Mouse (Mus musculus) liver, adult 2 months (tissue): ENCODE measurements around the gene Arl2.

ENCODE experiments used
- CTCF ChIP-seq: fragments of 200-500 bp; IDR thresholded peaks from 2 replicates; pipeline ENCODE4 v1.5.1; 2011; ENCODE audit warnings: low read depth, low read length, control low read depth
- POLR2A ChIP-seq: fragments of 200-500 bp; IDR thresholded peaks from 2 replicates; pipeline ENCODE4 v1.6.1; 2011; ENCODE audit warnings: low read length, control low read depth; ENCODE audit not compliant: insufficient read depth; ENCODE audit errors: extremely low read depth

DNA sequence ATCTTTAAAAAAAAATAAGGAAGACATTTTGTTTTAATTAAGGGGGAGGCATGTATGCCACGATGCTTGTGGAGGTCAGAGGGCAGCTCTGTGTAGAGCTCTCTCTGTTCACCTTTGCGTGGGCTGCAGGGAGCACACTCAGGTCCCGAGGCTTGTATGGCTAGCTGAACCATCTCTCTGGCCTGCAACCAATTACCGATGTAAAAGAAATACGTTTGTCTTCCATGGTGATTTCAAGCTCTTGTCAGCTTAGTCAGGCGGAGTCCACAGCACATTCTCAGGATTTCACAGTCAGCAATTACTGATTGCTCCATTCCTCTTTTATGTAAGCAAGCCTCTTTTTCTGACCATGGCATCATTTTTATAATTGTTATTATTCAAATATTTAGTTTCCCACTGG, 40.2 kb downstream of the Arl2 start:
- no peak for TF ChIP-seq POLR2A
- no peak for TF ChIP-seq CTCF
